Mouse (Mus musculus) forelimb bud, embryonic 11.5 days (tissue): ENCODE data around the gene Elavl1.
"Not testable (repeated sequence)": the region's sequence is repeated elsewhere in the genome, so short reads cannot be mapped to it uniquely, and the experiment has no call there.

Experiments used
- DNase-seq: peaks from one replicate; pipeline ENCODE4 v3.0.0-alpha.2; 2012; ENCODE audit warnings: low read depth, low spot score

Elavl1 gene

GRCm38 (mm10) chr8:4324983-4325750, at the start of gene Elavl1, which contains the start of gene Ccl25:
Gene Elavl1, minus strand, starts transcription at chr8:4325413.
Gene Ccl25, plus strand, starts transcription at chr8:4325210.
- peak; percentile 97 for DNase-seq

- no peak for DNase-seq
These were observed 47.4 kb upstream of the Elavl1 start for GRCm38 (mm10) chr8:4372657-4373056.

DNA sequence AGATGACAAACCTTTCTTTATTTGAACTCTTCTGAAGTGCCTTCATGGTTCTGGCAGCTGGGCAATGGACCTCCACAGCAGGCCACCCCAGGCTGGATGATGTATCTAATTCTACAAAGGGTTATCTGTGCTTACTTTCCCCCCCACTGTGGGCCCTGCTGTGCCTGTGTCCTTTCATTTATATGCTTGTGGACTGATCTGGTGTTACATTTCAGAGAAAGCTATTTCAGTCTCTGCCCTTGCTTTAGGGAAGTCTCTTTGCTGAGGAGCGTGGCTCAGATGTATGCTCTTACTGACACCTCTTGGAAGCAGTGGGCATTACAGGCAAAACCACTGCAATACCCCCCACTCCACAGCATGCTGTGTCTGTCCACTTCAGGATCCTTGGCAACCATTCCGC, 44.9 kb upstream of the Elavl1 start:
- peak; percentile 50 for DNase-seq

DNA sequence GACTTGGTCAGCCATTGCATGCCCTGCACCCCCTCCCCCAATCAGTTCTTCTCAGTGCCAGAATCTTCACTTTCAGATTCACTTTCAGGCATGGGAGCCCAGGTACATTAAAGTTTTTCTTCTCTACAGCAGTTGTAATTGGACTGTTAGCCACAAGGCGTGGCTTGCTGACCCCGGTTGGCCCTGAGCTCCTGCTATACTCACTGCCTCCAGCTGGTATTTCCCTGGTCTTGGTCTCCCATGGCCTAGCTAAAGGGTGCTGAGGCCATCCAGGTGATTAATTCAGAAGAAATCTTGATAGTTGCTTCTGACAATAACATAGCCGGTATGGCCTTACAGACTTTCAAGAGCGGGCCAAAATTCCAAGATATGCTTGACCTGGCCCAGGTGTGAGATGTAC, 43.3 kb upstream of the Elavl1 start:
- DNase-seq: no peak

- no peak for DNase-seq
These were observed 42.6 kb upstream of the Elavl1 start for GRCm38 (mm10) chr8:4367808-4368207.

DNA sequence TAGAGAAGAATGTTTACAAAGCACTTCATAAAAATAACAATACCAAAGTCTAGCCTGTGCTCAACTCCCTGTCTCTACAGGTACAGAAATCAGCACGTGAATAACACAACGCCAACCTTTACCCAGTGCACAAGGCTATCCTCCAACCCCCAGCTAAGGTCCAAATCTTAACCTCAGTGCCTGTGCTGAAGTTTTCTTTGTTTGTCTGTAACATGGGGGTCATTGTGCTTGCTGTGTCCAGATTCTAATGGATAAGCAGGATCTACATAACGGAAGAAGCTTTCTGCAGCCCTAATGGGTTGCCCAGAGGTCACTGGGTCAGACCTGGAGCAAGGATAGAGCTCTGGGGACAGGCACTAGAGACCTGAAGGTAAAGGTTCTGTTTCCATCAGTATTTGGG, 41.0 kb upstream of the Elavl1 start:
- DNase-seq: no peak

- no peak for DNase-seq
These were observed 35.7 kb upstream of the Elavl1 start for GRCm38 (mm10) chr8:4360922-4361321.

DNA sequence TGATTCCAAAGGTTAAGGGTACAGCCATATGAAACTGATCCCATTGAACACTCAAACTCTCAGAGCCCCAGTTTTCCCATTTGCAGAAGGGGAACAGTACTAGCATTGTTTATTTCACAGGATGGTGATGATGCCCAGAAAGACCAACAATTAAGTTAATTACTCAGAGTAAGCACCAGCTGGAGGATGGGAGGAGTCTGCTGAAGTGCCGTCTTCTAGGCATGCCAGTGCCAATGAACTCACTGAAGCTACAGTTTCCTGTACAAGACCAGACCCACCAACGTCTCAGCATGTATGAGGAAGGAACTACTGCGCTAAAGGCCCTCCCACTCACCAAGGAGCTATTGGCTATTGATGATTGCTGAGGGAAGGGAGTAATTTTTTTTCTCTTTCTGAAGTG, 34.1 kb upstream of the Elavl1 start:
- no peak for DNase-seq

DNA sequence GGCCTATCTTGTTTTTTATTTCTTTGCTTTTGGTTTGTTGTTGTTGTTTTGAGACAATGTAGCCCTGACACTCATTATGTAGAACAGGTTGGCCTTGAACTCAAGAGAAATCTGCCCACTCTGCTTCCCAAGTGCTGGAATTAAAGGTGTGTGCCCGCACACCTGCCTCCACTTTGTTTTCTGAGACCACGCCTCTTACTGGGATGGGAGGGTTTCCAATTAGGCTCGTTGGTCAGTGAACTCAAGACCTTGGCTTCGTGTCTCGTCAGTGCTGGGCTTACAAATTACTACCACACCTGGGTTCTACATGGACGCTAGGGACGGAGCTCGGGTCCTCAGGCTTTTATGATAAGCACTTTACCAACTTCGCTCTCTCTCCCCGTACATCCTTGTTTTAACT, 30.2 kb upstream of the Elavl1 start:
- no peak for DNase-seq

DNA sequence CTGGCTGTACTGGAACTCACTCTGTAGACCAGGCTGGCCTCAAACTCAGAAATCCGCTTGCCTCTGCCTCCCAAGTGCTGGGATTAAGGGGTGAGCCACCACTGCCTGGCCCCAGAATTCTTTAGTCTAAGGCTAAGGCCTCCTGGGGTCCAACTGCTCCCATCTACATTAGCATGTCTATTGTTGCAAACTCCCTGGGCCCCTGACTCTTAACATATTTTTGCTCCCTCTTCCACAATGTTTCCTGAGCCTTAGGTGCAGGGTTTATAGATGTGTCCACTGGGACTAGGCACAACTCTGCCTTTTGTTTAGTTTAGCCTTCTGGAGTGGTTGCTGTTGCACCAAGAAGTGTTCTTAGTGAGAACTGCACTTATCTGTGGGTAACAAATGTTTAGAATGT, 29.3 kb upstream of the Elavl1 start:
- DNase-seq: no peak

GRCm38 (mm10) chr8:4353741-4354140, 28.5 kb upstream of the Elavl1 start:
- DNase-seq: no peak

GRCm38 (mm10) chr8:4352562-4352961, 27.3 kb upstream of the Elavl1 start:
- not testable (repeated sequence) for DNase-seq

DNA sequence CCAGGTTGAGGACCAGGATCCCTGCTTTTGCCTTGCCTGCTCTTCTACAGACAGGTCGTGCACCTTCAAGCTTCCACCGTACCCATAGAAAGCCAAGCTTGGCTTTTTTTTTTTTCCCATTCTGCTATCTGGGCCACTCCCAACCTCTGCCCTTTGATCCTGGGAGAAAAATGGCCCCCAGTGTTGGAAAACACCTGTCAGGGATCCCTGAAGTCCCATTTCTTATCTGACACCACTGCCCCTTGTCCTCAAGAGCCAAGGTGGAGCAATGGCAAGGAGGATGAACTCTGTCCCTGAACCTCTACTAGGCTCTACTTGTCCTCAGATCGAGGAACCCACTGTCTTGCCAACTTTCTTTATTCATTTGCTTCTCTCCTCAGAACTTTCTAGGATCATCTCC, 25.4 kb upstream of the Elavl1 start:
- no peak for DNase-seq

- no peak for DNase-seq
These were observed 24.1 kb upstream of the Elavl1 start for GRCm38 (mm10) chr8:4349335-4349734.

DNA sequence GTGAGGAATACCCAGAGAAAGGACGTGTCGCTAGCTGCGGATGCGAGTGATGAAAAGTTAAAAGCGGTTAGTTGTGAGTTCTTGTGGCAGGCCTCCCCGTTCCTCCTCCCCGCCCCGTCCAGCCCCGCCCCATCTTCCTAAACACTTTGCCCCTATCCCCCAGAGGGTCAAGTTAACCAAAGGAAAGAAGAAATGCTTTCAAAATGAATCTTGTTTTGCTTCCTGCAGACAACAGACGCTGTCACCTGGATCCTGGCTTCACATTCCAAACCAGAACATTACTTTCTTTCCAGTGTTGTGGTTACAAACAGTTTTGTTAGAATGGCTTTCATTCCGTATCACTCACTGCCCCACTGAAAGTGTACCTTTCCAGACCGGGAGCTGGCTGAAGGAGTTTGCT, 23.1 kb upstream of the Elavl1 start:
- no peak for DNase-seq

- no peak for DNase-seq
These were observed 22.4 kb upstream of the Elavl1 start for GRCm38 (mm10) chr8:4347661-4348060.

- DNase-seq: no peak
These were observed 15.0 kb upstream of the Elavl1 start for GRCm38 (mm10) chr8:4340207-4340606.

GRCm38 (mm10) chr8:4335678-4336077, 10.5 kb upstream of the Elavl1 start:
- no peak for DNase-seq

DNA sequence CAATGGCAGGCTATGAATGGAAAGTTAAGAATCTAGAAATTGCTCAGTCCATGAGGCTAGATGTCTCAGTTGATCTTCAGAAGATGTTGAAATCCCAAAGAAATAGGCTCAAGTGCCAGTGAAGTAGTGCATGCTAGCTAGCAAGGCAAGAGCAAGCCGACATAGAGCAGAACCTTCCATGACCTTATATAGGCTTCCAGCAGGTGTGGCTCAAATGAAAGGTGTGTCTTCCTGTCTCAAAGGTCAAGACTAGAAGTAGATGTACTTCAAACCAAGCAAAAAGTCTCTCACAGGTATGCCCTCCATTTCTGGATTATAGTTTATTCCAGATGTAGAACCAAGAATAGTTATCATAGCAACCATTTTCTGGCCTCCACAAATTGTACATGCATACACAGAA, 8.8 kb upstream of the Elavl1 start:
- DNase-seq: no peak

DNA sequence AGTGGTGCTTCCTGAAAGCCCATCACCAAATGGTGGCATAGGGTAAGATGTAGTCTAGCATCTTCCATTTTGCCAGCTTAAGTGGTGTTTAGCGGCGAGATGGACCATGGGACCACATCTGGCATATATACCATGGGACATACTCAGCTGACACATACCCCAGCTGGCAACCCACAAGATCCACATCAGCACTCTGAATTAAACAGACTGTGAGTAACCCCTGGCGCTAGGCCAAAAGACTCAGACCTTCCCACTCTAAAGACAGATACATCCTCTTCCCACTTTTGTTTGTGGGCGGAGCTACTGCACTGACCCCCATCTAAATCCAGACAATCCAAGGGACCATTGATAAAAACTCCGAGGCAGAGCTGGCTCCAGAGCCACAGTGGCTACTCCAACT, 3.8 kb upstream of the Elavl1 start:
- DNase-seq: no peak

DNA sequence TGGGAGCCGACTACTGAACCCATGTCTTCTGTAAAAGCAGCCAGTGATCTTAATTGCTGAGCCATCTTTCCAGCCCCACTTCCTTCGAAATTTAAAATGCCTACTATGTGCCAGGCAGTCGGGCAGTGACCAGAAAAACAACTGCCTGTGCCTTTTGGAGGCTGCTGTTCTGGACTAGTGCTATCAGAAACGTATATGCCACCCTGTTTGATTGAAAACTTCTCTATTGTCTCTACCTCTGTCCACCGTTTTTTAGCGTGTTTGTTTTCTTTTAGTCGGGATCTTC, 481 bp upstream of the Elavl1 start:
- DNase-seq: no peak

GRCm38 (mm10) chr8:4324525-4324924, 688 bp downstream of the Elavl1 start:
- DNase-seq: peak; percentile 33

GRCm38 (mm10) chr8:4323917-4324316, 1.3 kb downstream of the Elavl1 start:
- no peak for DNase-seq

DNA sequence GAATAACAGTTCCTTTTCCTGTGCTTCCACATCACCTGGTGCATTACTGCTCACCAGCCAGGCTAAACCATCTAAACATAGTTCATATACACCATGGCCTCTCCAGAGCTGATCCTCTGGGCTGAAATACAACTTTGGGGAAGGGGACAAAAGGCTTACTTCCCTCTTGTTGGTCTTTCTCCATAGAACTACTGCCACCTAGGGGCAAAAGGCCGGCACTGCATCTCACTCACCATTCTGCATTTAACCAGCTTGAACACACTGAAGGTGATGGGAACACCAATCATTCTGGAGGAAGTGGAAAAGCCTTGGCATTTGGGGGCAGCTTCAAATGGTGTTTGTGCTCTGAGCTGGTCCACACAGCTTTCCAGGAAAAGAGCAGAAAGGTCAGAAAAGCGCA, 2.7 kb downstream of the Elavl1 start:
- DNase-seq: peak; percentile 93
